Mouse (Mus musculus) cerebellum, adult 11 months (tissue): ENCODE data around the gene Spon1.

Source experiments
- DNase-seq: peaks from one replicate; pipeline ENCODE4 v3.0.0; 2022

The Spon1 gene

DNA sequence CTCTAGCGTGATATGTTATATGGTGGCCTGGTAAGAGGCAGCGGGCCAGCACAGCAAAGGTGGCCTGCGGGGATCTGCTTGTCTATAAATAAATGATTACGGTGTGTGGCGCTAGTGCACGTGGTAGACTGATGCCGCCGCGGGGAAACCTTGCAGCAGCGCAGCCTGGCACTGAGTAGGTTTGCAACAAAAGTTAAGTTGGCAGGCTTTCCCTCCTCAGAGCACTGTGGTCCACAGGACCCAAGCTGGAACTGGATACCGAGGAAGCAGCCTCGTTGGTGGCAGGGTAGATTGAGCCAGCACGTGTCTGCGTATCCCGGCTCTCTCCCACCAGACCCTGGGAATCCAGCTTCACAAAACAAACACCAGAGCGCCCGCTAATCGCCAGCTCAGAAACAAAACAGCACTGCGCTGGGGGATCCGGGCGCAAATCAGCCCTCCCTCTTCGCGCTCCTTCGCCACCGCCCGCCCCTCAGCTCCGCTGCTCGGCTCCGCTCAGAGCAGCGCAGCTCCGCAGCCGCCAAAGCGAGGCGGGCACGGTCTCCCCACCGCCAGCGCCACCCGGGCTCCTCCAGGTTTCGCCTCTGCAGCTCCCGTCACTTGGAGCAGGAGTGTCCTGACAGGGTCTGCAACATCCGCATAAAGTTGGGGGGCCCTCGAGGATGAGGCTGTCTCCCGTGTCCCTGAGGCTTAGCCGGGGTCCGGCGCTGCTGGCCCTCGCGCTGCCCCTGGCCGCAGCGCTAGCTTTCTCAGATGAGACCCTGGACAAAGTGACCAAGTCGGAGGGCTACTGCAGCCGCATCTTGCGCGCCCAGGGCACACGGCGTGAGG lies at the start of gene Spon1:
Gene Spon1, plus strand, starts transcription at position 332 of the 831 bp plus-strand sequence.
- peak; percentile 65 for DNase-seq

DNA sequence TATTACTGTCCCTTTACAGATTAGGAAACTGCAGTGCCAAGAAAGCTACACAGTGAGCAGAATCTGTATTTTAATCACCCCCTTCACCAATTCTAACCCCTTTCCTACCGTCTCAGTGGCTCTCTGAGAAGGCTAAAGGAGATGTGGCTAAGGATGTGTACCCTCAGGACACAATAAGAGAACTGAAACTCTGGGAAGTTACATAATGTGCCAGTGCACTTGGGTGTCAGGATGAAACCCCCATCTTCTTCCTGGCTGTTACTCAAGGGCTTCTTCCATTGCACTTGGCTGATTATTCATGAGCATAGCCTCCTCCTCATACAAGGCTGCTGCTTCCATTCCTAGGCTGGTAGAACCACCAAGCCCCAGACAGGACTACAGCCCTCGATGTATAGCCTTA lies 43.8 kb upstream of the Spon1 start:
- no peak for DNase-seq

DNA sequence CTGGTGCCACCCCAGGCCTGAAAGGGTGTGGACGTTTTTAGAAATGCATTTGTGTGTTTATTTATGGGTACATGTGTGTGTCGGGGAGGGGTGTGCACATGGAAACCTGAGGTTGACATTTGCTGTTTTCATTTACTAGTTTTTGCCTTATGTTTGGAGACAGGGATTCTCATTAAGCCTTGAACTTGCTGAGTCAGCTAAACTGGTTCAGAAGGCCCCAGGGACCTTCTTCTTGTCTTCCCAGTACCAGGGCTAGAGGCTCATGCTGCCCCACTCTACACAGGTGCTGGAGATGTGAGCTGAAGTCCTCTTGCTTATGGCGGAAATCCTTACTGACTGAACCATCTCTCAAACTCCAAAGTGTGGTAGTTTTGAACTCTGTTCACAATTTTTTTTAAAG lies 41.9 kb upstream of the Spon1 start:
- DNase-seq, result no peak

DNA sequence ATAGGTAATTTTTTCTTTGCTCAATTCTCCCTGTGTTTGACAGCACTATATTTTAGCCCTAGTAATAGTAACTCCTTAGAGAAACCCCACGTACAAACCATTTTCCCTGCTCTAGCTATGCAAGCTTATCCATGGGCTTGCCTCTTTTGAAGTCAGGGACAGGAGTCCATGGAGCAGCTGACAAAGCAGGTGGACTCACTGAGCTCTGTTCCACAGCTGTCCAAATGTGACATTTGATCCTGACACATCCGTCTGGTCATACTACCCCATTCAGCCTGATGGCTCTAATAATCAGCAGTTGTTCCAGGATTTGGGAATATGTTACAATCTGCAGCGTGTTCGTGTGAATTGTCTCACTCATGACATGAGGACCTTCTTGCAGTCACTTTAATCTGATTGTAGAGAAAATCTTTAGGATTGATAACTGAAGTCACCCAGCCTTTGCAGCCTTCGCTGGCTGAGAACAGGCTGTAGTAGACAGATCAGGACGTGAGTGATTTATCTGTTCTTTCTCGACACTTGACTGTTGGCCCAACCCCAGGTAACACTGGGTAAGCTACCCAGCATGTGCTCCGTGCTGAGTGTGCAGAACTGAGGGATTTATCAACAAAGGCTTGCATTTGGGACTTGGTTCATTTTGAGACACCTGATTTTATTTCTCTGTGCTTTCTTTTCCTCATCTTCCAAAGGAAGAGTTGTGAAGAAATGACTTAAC lies 37.6 kb upstream of the Spon1 start:
- no peak for DNase-seq

DNA sequence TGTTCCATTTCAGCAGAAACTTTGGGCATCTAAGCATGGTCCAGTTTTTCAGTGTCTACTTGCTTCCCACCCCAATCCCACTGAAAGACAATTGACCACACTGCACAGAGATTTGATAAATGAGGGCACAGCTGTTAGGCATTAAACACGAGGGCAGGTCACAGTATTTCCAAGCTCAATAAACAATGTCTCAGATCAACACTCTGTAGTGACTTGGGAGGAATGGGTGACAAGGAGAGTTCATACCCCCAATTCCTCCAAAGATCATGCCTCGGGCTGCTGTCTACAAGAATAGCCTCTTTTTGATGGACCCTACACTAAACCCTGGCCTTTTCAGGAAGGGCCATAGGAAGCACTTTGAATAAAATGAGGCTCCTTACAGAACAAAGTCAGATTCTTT lies 36.9 kb upstream of the Spon1 start:
- no peak for DNase-seq

DNA sequence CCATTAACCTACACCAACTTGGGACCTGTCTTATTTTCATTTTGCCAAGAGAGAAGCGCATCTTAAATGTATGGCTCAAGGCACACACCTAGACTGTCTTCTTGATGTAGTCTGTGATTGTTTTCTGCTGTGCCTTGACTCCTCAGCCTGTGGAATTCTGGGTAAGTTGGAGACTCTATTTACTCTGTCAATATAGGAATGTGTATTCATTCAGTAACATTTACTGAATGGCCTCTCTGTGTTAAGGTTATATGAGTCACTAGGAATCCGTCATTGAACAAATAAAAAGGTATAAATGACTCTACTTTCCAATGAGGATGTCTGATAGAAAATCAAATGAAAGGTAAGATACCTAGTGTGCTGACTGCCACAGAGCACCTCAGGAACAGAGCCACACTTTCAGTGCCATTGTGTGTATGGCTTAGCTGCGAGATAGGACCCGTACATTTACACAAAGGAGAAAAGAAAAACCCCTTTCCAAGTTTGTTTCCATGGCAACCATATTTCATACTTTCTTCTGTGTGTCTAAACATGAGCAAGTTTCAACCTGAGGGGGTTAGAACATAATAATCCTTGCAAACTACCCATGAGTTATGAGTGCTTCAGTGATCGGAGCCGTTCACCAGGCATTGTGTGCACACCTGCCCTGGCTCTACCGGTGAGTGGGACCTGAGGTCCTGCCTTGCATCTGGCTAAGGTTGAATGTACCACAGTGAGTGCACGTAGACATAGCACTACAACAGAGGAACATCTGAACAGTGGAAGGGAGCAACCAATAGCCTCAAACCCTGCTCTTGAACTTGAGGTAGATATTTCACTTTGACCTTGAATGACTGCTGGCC lies 35.2 kb upstream of the Spon1 start:
- DNase-seq, result no peak

DNA sequence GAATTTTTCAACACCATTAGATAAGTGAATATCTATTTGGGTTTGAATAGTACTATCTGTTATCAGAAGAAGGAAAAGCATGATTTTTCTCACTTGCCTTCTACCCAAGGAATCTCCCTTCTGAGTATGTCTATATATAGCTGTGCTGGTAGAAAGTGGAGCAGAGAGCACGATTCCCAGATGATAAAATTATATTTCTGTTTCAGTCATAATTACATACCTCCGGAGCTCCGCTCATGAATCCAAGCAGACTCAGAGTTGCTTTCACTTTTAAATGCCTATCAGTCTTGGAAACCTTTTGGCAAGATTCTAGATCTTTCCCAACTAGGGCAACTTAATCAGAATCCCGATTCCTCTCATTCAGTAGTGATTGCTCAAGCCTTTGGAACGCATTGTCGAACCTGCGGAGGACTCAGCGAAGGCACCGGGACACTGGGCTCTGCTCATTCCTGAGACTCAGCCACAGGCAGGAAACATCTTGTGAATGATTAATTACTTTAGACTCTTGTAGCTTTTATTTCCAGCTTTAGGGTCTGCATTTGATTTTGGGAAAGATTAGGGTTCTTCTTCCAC lies 27.9 kb upstream of the Spon1 start:
- no peak for DNase-seq

DNA sequence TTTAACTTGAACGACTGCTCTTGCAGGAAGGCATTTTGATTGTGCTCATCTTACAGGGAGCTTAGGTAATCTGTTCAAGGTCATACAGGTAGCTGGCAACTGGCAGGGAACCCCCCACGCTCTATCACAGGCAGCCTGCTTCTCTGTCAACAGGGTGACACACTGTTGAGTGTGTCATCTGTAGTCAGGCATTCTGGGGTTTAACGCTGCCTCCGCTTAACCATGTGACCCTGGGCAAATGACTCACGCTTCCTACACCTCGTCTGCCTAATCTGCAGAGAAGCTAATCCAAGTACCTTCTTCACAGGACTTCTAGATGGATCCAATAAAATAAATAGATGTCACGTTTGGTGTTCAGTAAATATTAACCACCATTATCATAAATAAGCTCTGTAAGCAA lies 26.6 kb upstream of the Spon1 start:
- no peak for DNase-seq

DNA sequence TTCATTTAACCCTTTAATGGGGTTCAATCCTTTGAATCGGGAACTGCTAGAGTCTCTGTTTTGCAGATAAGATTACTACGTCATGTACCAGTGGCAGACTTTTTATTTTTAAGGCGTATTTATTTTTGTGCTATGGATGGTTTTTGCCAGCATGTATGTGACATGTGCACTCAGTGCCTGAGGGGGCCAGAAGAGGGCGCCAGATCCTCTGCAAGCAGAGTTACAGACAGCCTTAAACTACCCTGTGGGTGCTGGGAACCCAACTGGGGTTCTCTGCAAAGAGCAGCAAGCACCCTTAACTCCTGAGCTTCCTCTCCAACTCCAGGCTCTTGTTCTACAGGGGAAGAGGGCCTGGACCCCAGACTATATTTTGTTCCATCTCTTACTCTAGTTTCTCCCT lies 23.2 kb upstream of the Spon1 start:
- DNase-seq, result no peak

DNA sequence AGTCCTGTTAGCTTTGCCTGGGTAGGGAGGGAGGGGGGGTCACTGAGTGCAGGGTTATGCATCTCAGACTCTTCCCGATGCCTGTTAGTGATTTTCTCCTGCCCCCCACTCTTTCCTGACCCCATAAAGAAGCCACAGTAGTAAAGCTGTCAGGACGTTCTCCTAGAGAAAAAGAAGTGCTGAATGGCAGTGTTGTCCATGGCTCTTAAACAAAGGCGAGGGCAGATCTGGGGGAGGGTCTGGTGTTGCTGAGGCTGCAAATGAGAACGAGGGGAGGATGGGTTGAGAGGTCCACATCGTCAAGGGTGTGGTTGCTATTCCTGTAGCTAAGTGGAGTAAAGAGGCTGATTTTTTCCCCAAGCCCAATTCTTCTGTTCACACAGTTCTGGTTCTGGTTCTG lies 21.8 kb upstream of the Spon1 start:
- DNase-seq, result no peak

DNA sequence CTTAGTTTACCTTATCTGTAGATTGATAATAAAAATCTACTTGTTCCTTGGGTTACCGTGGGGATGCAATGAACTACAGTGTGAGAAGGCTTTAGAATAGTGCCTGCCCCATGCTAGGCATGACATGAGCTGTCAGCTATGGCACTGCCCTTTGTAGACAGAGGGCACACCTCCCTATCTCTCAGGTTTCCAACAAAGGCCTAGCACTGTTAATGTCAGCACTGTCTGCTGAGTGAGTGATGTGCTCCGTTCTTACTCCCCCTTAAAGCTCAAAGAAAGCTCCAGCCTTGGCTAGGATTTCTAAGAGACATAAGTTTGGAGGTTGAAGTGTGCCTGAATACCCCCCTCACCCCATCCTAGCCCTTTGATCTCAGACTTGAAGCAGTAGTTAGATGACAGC lies 9.2 kb upstream of the Spon1 start:
- DNase-seq, result no peak

DNA sequence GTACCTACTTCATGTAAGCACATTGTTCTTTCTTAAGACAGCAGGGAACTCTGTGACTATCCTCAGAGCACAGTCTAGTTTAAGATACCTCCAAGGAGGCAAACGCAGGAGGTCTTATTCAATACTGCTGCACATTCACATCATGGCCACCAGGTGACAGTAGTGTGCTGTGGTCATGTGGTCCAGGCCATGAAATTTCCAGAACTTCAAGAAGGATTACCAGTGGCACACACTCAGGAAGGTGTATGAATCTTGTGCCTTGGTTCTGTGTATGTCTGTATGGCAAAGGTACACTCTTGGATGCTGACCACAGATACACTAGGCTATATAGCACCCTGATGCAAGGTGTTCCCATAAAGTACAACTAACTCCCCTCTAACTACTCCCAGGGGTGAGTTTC lies 6.6 kb upstream of the Spon1 start:
- DNase-seq, result peak; percentile 61

DNA sequence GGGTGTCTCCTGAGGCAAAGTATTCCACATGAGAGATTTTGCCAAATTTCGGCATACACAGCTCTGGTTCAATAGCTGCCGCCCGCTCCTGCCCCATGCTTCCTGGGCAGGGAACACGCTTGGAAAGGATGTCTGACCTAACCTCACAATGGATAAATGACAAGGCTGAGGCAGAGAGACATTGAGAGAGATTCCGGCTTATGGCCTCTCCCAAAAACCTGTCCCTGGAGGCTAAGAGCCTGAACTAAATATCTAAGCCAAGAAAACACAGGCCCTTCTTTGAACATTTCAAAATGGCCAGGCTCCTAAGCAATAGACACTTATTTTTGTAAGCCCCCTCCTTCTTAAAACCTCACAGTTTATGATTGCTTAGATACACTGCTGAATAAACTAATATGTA lies 665 bp upstream of the Spon1 start:
- no peak for DNase-seq

DNA sequence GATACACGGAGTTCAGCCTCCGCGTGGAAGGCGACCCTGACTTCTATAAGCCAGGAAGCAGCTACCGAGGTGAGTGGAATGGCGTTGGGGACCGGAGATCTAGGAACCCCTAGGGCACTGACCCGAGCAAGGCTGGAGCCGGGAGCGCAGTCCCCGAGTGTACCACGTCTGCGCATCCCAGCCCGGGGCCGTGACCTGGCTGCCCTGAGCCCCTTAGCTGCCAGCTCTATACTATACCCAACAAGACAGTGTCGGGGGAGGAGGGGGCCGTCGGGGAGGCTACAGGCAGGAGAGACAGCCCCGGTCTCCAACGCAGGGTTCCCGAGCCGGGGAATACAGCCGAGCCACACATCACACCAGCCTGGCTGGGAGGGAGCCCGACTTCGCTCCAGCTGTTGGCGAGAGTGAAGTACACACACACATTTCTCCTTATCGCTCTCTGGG lies 722 bp downstream of the Spon1 start:
- DNase-seq, result peak; percentile 45

DNA sequence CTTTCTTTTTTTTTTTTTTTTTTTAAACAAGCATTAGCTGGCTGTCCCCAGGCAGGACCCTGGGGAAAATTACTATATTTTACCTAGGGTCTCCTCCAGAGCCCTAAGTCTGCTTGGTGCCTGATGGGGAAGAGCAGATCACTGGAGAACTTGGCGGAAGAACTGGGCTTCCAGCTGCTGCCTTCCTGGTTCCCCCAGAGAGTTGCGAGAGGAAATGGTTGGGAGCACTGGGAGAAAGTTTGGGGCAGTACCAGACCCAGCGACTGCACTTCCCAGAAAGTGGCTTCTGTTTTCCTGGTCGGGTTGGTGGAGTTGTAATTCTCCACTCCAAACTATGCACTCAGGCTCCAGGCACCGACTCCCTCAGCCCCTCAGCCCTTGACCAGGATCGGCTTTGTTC lies 1.7 kb downstream of the Spon1 start:
- no peak for DNase-seq

DNA sequence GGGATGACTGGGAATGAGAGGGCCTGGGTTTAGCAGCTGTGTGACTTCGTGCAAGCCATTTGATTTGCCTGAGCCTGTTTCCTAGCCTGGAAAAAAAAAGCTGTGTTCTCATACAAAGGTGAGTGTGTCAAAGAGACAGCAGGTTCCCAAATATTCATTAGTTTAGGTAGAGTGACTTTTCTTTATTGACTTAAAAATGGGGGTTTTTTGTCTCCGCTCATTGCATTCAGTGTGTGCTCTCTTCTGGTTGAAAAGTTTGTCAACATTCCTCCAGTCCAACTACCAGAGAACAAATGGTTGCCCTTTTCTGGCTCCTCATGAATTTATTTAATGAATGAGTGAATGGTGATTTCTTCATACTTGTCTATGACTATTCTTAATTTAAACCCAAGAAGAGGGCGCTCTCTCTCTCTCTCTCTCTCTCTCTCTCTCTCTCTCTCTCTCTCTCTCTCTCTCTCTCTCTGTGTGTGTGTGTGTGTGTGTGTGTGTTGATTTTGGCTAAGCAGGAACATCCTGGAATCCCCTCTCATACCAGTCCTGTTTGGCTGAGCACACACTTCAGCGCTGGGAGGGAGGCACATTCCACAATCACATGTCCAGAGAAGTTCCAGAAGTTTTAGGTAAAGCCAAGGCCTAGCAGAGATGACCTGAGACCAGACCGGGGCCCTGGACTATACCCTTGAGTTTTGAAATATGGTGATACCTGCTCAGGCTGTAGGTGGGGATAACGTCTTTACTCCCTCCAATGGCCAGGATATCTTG lies 2.6 kb downstream of the Spon1 start:
- DNase-seq, result no peak

DNA sequence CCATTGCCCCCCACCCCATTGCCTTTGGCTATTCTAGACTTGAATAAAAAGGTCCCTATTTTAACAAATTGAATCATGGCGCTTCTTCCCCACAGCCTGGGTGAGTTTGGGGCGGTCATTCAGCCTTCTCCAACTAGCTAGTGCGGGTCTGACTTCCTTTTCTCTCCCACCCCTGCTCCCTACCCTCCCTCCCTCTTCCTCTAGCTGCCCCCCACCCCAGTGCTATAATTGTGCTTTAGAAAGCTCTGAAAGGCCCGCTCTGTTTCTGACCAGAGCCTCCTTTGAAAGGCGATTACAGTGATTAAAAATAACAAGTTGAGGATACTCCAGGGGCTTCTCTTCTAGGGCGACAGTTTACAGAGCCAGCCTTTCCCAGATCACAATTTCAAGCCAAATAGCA lies 3.5 kb downstream of the Spon1 start:
- DNase-seq, result no peak

DNA sequence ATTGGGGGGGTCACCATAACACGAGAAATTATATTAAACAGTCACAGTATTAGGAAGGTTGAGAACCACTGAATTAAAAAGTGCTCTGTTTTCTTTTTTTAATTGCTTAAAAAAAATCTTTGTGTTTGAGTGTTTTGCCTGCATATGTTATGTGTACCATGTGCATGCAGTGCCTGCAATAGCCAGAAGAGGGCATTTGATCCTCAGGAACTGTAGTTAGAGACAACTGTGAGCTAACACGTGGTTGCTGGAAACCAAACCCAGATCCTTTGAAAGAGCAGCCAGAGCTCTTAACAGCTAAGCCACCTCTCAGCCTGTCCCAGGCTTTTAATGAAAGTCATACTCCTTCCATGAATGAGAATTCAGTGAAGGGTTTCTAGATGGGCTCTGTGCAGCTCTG lies 6.3 kb downstream of the Spon1 start:
- no peak for DNase-seq

DNA sequence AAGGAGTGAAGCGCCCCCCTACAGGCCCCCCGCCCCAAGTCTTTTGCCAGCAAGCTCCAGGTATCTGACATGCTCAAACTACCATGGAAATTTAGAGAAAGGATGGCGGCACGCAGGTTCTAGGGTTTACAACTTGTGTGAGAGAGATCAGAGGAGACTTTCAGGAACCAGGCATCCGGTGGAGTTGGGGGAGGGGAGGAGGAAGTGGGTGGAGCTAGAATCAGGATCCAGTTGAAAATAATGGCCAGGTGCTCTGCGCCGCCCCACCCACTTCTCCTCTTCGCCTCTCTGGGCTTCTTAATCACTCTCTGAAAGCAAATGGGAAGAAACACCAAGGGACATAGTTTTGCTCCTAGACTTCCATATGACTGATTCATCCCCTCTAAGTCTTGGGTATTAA lies 7.6 kb downstream of the Spon1 start:
- DNase-seq, result no peak

DNA sequence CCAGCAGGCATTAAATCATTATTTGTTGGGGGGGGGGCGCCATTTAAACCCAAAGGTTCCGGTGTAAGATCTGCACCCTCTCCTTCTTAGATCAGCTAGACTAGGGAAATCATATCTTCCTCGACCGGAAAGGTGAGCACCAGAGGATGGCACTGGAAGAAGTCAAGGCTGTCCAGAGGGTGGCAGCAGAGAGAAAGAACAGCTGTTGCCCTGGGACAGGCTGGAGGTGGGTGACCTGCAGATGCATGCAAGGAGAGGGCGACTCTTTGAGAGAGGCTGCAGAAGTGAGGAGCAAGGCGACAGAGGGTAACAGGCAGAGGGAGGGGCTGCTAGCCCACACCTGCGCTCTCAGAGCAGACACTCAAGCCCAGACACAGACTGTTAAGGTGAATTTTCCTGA lies 8.2 kb downstream of the Spon1 start:
- DNase-seq, result peak; percentile 50

DNA sequence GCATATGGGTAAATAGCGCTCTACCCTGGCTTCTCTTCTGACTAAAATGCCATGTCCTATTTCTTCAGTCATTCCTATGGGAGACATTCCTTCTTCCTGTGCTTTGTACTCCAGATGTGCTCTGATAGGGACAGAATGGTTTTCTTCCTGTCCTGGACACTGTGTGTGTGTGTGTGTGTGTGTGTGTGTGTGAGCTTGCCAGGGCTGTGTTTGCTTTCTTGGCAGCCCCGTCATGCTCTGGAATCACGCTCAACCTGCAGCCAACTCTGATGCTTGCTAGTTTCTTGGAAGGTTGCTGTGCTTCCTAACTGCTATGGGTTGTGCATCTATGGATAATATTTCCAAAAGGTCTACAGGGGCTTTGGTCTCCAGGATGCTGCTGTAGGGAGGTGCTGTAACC lies 9.1 kb downstream of the Spon1 start:
- no peak for DNase-seq

DNA sequence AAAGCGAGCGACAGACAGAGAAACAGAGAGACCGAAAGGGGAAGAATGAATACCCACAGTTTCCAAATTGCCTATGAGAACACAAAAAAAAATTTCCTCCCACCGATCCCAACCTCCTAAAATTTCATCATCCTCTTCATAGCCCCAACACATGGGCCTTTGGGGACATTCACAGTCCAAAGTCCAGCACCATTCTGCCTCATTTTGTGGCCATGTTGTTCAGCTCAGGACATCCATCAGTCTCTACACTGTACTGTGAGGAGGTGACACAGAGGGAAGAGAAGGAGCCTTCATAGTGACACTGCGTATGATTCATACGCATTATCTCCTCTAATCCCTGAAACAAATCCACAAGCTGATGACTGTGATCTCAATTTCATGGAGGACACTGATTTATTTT lies 12.7 kb downstream of the Spon1 start:
- no peak for DNase-seq

DNA sequence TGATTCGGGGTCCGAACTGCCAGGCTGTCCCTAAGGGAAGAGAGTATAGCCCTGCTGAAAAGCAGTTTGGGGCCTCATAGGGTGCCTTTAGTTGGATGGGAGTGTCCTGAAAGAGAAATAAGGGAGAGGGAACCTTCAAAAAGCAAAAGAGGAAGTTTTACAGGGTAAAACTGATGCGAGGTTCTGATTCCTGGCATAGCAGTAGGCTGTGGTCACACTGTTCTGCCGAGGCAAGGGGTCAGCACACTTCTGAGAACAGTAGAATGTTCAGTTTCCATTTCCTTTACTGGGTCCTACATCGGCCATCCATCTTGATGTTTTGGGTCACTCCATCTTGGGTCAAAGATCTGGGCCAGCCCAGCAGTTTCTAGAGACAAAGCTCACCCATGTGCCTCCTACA lies 14.5 kb downstream of the Spon1 start:
- DNase-seq, result no peak
